Mouse (Mus musculus) layer of hippocampus, postnatal 25 days (tissue): ENCODE measurements around the gene Sik3. TPM values are rescaled to one million over a fixed set of nuclear protein-coding genes. Genes with fewer than 3 reads are reported as not detected.
"Not testable (repeated sequence)": the region's sequence is repeated elsewhere in the genome, so short reads cannot be mapped to it uniquely, and the experiment has no call there.

Source experiments
- DNase-seq, 2 experiments: peaks; one replicate each; pipeline ENCODE4 v3.0.0; 2022; ENCODE audit warnings: mixed read lengths in 2 of 2, low spot score in 1 of 2; ENCODE audit errors: extremely low spot score in 1 of 2
- total RNA-seq, 2 experiments: library from RNA; stranded (reverse); gene quantifications; 2 replicates each; pipeline ENCODE4 v1.2.3; 2021

Gene Sik3
- total RNA-seq, 2 experiments from 2014 or later, result 136 to 138 TPM

DNA sequence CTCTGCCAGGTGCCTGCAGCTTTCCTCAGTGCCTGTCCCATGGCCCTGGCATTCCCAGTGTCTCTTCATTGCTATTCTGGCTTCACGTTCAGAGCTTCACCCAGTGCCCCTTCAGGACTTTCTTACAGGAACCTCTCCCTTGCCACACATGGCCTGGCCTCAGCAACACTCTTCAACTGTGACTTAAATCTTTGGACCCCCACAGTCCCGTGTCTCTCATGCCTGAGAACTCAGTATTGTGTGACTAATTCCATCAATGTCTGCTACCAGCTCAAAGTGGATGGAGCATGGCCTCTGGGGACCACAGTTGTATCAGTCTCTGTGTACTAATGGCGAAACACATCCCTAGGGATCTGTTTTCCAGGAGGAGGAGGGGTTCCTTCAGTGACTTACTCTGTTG lies 133.8 kb downstream of the Sik3 start:
- no peak for DNase-seq

GRCm38 (mm10) chr9:46148723-46149122 lies 136.1 kb downstream of the Sik3 start:
- no peak for DNase-seq

GRCm38 (mm10) chr9:46149392-46149791 lies 136.8 kb downstream of the Sik3 start:
- DNase-seq, result no peak

DNA sequence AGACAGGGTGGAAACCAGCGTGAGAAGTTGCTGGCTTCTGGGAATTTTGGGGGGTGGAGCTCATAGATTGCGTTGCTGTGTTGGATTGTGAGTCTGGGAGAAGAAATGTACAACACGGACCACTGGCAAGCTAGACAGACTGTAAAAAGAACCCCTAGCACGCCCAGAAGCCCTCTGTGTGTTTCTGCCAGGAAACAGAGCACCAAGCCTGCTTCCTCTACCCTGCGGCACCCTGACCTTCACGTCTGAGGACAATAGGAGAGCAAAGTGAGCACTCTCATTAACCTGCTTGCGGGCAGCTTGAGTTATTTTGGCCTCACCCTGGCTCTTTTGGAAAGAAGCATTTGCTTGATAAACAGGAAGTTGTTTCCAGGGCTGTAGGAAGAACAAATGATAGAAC lies 137.5 kb downstream of the Sik3 start:
- DNase-seq, result no peak

DNA sequence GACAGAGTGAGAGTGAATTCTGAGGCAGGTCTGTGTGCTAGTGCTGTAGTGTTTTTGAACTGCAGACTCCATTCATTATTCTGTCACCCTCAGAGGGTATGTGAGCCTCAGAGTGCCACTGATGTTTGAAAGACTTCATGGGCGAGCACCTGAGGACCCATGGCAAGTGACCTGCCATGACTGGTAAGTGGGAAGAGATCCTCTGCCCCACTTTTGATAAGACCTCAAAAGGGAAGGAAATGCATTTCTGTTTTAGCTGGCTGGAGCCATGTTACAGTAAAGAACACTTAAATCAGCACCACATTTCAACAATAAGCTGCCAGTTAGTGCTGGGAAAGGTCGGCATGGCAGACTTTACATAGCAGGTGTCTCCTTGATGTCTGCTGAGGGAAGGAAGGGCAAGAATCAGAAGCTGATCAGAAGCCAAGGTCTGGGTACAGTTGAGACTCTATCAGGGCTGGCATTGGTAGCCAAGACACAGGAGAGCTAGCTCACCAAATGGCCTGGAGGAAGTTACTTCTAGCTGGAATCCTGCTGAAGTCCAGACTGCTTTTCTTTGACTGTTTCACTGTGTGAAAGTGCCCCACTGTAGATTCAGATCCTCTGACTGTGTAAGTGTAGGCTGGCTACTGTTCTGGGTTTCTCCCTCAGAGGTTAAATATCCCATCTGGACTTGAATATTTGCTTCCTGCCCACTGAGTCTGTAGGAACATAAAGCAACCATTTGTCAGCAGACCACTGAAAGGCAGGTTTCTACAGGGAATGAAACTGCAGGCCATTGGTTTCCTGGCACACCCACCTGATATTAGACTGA lies 138.5 kb downstream of the Sik3 start:
- DNase-seq, result no peak

GRCm38 (mm10) chr9:46151704-46152040 lies 139.1 kb downstream of the Sik3 start:
- DNase-seq, result no peak

DNA sequence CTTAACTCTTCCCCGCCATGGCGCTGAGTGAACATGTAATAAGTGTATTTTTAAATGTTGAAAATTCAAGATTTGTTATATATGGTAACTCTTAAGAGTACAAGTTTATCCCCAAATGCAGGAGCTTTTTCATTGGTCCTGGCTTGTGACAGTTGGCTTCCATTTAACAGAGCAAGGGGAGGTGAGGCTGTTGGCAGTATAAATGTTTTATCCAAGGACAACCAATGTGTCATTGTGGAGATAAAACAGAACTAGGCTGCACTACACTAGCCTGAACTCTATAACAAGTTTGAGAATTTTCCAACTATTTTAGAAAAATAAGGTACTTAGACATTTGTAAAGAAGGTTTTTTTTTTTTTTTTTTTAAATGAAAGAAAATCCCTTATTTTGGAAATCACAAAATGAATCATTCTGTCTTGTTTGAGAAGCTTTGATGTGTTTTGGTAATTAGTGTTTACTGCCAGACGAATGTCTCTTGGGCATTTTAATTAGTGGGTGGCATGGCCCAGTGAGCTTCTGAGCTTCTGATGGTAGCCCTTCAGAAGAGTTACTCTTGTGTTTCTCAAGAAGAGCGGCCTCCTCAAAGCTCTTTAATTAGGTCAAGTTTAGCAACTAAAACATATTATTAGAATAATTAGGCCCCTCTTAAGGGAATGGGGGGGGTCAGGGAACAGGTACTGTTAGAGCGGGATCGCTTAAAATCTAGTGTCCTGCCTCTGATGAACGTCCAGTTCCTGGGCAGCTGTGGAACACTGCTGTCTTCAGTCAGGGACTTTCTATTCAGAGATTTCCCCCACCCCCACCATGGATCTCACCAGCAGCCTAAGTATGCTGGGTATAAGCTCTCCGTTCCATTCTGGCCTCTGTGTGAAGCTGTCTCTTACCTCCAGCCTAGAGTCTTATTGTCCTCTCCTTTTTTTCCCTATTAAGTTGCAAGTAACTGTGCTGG lies 139.7 kb downstream of the Sik3 start:
- DNase-seq, result no peak

DNA sequence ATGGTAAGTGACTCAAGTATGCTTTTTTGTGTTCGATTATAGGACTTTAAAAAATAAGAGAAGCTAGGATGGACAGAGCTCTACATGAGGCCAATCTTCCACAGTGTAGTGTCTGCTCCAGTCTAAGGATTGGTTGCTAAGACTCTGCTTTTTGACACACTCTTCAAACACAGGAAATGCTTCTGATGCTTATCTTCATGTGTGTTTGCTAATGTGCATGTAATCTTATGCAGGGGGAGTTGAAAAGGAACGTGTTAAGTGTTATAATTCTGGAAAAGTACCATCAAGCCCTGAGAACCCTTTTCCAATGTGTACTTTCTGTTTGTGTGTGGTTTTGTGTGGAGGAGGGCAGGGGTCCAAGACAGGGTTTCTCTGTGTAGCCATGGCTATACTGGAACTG lies 141.8 kb downstream of the Sik3 start:
- no peak for DNase-seq

- DNase-seq, result no peak
Measured at GRCm38 (mm10) chr9:46155026-46155425, 142.4 kb downstream of the Sik3 start.

DNA sequence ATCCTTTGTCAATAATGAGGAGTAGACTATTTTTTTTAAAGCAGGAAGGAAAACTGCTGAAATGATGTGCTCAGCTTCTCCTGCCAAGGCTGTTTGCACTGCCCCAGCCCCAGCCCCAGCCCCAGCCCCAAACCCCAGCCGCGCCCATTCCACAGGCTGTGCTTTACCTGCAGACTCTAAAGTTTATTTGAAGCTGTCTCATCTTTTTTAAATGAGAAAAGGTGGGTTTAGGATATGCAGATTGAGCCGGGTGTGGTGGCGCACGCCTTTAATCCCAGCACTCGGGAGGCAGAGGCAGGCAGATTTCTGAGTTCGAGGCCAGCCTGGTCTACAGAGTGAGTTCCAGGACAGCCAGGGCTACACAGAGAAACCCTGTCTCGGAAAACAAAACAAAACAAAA lies 143.2 kb downstream of the Sik3 start:
- DNase-seq, result not testable (repeated sequence)

DNA sequence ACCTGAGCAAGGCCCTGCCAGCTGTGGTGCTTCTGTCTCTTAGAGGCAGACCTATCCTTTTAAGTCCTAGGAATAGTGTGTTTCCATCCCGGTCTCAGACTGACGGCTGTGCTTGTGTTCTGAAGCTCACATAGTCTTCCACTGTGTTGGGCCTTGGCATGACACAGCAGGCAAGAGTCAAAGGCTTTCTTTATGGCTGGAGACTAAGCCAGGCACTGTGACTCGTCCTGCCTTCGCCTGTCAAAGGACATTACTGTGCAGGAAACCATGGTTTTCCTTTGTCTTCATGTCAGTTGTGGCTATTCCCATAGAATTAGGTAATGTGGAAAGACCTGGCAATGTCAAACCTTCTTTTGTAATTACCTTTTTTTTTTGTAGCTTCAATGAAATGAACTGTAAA lies 144.1 kb downstream of the Sik3 start:
- no peak for DNase-seq

- DNase-seq, result no peak
Measured at GRCm38 (mm10) chr9:46158273-46158813, 145.7 kb downstream of the Sik3 start.

DNA sequence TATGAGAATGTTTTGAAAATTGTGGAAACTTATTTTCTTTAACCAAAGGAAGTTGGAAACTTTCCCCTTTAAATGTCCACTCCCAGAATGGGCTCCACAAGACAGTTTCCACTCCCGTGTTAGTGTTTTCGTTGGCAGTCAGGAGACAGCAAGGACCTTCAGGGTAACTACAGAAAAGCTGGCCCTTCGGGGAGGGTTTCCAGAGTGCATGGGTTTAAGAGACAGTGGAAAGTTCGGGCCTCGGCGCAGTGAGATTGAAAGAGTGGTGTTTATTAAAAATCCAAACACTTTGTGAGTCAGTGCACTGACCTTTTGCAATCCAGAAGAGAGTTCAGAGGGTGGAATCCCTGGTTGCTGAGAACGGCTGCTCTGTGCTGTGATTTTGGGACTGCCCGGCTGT lies 150.8 kb downstream of the Sik3 start:
- no peak for DNase-seq

DNA sequence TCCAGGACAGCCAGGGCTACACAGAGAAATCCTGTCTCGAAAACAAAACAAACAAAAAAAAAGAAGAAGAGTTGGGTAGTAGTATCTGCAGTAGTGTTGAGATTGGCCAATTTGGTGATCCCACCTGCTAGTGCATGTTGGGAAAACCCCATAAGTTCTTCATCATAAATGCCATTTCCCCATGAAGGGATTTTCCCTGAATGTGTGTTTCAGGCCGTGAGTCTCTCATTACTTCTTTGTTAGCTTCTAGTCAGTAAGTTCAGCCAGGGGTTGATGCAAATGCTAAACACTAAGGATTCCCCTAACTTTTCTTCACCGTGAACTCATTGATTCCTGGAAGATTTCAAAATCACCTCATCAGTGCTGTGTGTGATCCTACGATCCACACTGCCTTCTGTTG lies 156.2 kb downstream of the Sik3 start:
- no peak for DNase-seq

DNA sequence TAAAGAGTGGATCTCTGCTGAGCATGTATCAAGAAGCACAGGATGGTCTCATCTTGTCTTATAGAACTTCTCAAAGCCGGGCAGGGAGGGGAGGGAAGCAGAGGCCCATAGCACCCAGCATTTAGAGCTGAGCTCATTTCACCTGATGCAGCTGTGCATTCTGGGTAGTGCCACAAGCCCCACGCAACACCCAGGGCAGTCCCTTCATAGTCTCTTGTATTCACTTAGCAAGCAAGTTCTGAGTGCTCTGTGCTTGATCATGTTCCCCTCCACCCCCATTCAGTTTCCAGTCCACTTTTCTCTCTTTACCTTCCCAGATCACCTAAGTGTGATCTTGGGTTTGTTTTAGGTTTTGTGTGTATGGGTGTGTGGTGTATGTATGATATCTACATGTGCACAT lies 159.6 kb downstream of the Sik3 start:
- DNase-seq, result no peak

GRCm38 (mm10) chr9:46172953-46173352 lies 160.3 kb downstream of the Sik3 start:
- no peak for DNase-seq

DNA sequence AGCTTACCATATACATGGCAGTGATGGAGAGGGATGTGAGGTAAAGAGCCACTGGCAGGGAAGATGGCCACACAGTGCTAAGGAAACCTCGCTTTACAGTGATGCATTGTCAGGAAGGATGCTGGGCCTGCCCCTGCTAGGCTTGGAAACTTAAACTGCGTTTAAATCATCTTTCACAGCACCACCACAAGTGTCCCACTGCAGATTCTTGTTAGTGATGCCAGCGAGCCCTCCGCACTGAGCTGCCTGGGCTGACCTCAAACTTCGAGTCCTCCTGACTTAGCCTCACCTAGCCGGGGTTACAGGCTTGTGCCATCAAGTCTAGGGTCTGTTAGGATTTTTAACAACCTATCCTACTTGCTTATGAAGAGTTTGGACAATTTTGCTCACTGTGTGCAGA lies 161.3 kb downstream of the Sik3 start:
- DNase-seq, result no peak

- no peak for DNase-seq
Measured at GRCm38 (mm10) chr9:46174770-46175294, 162.2 kb downstream of the Sik3 start.

DNA sequence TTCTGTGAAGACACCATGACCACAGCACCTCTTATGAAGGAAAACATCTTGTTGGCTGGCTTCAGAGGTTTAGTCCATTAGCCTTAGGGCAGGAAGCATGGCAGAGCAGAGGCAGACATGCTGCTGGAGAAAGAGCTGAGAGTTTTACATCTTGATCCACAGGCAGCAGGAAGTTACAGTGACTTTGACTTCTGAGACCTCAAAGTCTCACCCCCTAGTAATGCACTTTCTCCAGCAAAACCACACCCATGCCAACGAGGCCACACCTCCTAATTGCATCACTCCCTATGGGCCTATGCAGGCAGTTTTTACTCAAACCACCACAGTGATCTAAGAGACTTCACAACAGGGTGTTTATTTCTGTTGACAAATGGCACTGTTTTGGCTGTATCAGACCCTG lies 162.7 kb downstream of the Sik3 start:
- no peak for DNase-seq

GRCm38 (mm10) chr9:46175938-46176375 lies 163.3 kb downstream of the Sik3 start:
- DNase-seq, result no peak

DNA sequence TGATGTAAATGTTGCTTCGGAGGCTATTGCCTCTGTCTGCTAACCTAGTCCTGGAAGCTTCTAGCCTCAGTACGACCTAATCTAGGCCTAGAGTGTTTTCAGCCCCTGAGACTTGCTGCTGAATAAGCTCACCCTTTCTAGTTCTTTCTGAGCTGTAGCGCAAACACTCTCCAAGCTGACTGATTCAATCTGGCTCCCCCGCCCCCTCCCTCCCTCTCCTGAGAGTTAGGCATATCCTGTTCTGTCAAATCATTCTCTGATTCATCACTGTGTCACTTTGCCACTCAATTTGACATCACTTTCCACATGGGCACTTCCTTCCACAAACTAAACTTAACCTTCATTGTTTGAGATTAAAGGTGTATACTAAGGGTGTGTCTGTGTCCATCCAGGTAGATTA lies 164.0 kb downstream of the Sik3 start:
- no peak for DNase-seq
